Mouse (Mus musculus) liver, embryonic 11.5 days (tissue): ENCODE results near the gene Tle6. TPM values are rescaled to one million over a fixed set of nuclear protein-coding genes. Genes with fewer than 3 reads are reported as not detected.

Source experiments
- ATAC-seq: fragments of 200-750 bp; cut with Nextera tagmentation; replicated peaks from 2 replicates; pipeline ENCODE4 v1.8.0; 2017; ENCODE audit warnings: moderate number of reproducible peaks, mild to moderate bottlenecking, moderate TSS enrichment, moderate library complexity; ENCODE audit not compliant: low FRiP score
- DNase-seq: peaks from one replicate; pipeline ENCODE4 v3.0.0-alpha.2; 2017; ENCODE audit warnings: low spot score
- H3K27ac ChIP-seq: fragments of 300-500 bp; sonication (generic); 2 replicates; pipeline ENCODE4 v1.5.1; 2014; ENCODE audit warnings: mild to moderate bottlenecking, low read depth, low read length, control low read depth
- H3K27me3 ChIP-seq: fragments of 300-500 bp; sonication (generic); replicated peaks from 2 replicates; pipeline ENCODE4 v1.6.1; 2014; ENCODE audit warnings: low read length, mixed read lengths; ENCODE audit not compliant: control insufficient read depth, insufficient read depth
- H3K36me3 ChIP-seq: fragments of 300-500 bp; sonication (generic); 2 replicates; pipeline ENCODE4 v1.6.1; 2014; ENCODE audit warnings: mild to moderate bottlenecking, low read length, moderate library complexity, mixed read lengths; ENCODE audit not compliant: control insufficient read depth, insufficient read depth
- H3K4me1 ChIP-seq: fragments of 300-500 bp; sonication (generic); replicated peaks from 2 replicates; pipeline ENCODE4 v1.6.1; 2014; ENCODE audit warnings: low read length, mixed read lengths; ENCODE audit not compliant: control insufficient read depth, insufficient read depth
- H3K4me2 ChIP-seq: fragments of 300-500 bp; sonication (generic); 2 replicates; pipeline ENCODE4 v1.6.1; 2014; ENCODE audit warnings: mild to moderate bottlenecking, control low read depth, moderate library complexity
- H3K4me3 ChIP-seq: fragments of 300-500 bp; sonication (generic); 2 replicates; pipeline ENCODE4 v1.5.1; 2014; ENCODE audit warnings: low read depth, low read length, control low read depth
- H3K9ac ChIP-seq: fragments of 300-500 bp; sonication (generic); 2 replicates; pipeline ENCODE4 v1.6.1; 2014; ENCODE audit warnings: low read depth, low read length, control low read depth
- H3K9me3 ChIP-seq: fragments of 300-500 bp; sonication (generic); 2 replicates; pipeline ENCODE4 v1.6.1; 2016; ENCODE audit warnings: low read length, inconsistent platforms, mixed read lengths; ENCODE audit not compliant: control insufficient read depth
- WGBS: fragments of 180-500 bp; shearing (Covaris S2); extraction: QIAGEN DNeasy Blood & Tissue Kit; methylation state at CpG from one replicate; pipeline ENCODE4 v1.1.7; 2014; 5-methylcytosine and 5-hydroxymethylcytosine counted together
- polyA plus RNA-seq: library from polyadenylated mRNA; unstranded; fragments of >200 nt; fragmentation: Nextera tagmentation; extraction: Ambion mirVana; gene quantifications from 2 replicates; pipeline ENCODE4 v1.2.1, GENCODE M21; 2014

Tle6 gene
- polyA plus RNA-seq, 1 experiment from 2014 or later, result 16.7 TPM

- 0 out of 2 replicates have a peak, but pooled peaks have one; percentile 0 for ATAC-seq
- 6% methylated on average over 9 of the region's 9 CpGs for WGBS
- Histone ChIP-seq H3K27ac (no peak overlapping the region; the same call in 1 of the 2 replicates), H3K9ac (no peak overlapping the region), H3K4me3 (peak overlapping the region; percentile 11; the same call in 1 of the 2 replicates), H3K36me3 (no peaks in the 10 kb centered on the region), H3K4me1 (peaks cover 61% of the 10 kb centered on the region), H3K9me3 (no peaks in the 10 kb centered on the region), H3K27me3 (peaks cover 28% of the 10 kb centered on the region), H3K4me2 (peak overlapping the region; percentile 97)
- DNase-seq, result no peak
Observed at GRCm38 (mm10) chr10:81572133-81572671, 28.7 kb downstream of the Tle6 start.

GRCm38 (mm10) chr10:81571501-81571876 lies 29.4 kb downstream of the Tle6 start:
- Histone ChIP-seq H3K4me1 (peaks cover 61% of the 10 kb centered on the region), H3K4me3 (peak overlapping the region; percentile 52), H3K27me3 (peaks cover 22% of the 10 kb centered on the region), H3K4me2 (peak overlapping the region; percentile 97), H3K27ac (peak overlapping the region; percentile 76), H3K9me3 (no peaks in the 10 kb centered on the region), H3K9ac (peak overlapping the region; percentile 42), H3K36me3 (0 out of 2 replicates have a peak, but pooled peaks cover 2% of the 10 kb centered on the region)
- ATAC-seq (peak; percentile 88), DNase-seq (peak; percentile 91)
- under 1% methylated on average over 18 of the region's 18 CpGs for WGBS

- DNase-seq (peak; percentile 94), ATAC-seq (peak; percentile 47)
- H3K9me3 ChIP-seq, result no peaks in the 10 kb centered on the region
- H3K9ac ChIP-seq, result peak overlapping the region; percentile 42
- H3K27me3 ChIP-seq, result peaks cover 18% of the 10 kb centered on the region
- H3K4me3 ChIP-seq, result peak overlapping the region; percentile 52
- peak overlapping the region; percentile 97 for H3K4me2 ChIP-seq
- peak overlapping the region; percentile 76 for H3K27ac ChIP-seq
- under 1% methylated on average over 34 of the region's 34 CpGs for WGBS
- H3K36me3 ChIP-seq, result peaks cover 6% of the 10 kb centered on the region
- H3K4me1 ChIP-seq, result peaks cover 64% of the 10 kb centered on the region
Observed at GRCm38 (mm10) chr10:81570831-81571500, 29.9 kb downstream of the Tle6 start.

- H3K9me3 ChIP-seq, result no peaks in the 10 kb centered on the region
- peak overlapping the region; percentile 41 for H3K9ac ChIP-seq
- H3K36me3 ChIP-seq, result peaks cover 12% of the 10 kb centered on the region
- peaks cover 61% of the 10 kb centered on the region for H3K4me1 ChIP-seq
- no peak for DNase-seq
- no peak for ATAC-seq
- peak overlapping the region; percentile 97 for H3K4me2 ChIP-seq
- peaks cover 18% of the 10 kb centered on the region for H3K27me3 ChIP-seq
- H3K27ac ChIP-seq, result peak overlapping the region; percentile 71
- 8% methylated on average over 10 of the region's 11 CpGs for WGBS
- H3K4me3 ChIP-seq, result peak overlapping the region; percentile 52
Observed at GRCm38 (mm10) chr10:81570238-81570800, 30.6 kb downstream of the Tle6 start.

GRCm38 (mm10) chr10:81569507-81570237 lies 31.2 kb downstream of the Tle6 start:
- WGBS, result 57% methylated on average over 9 of the region's 9 CpGs
- H3K9me3 ChIP-seq, result no peaks in the 10 kb centered on the region
- H3K27ac ChIP-seq, result peak overlapping the region; percentile 71; the same call in 1 of the 2 replicates
- H3K4me1 ChIP-seq, result peaks cover 64% of the 10 kb centered on the region
- DNase-seq, result no peak
- no peak for ATAC-seq
- no peak overlapping the region for H3K4me3 ChIP-seq
- no peak overlapping the region; the same call in 1 of the 2 replicates for H3K4me2 ChIP-seq
- no peak overlapping the region for H3K9ac ChIP-seq
- peaks cover 18% of the 10 kb centered on the region for H3K36me3 ChIP-seq
- peaks cover 14% of the 10 kb centered on the region for H3K27me3 ChIP-seq

- ATAC-seq, result no peak
- Histone ChIP-seq H3K9ac (no peak overlapping the region; the same call in 1 of the 2 replicates), H3K4me2 (peak overlapping the region; percentile 31; the same call in 1 of the 2 replicates), H3K4me3 (no peak overlapping the region), H3K9me3 (no peaks in the 10 kb centered on the region), H3K27me3 (peaks cover 9% of the 10 kb centered on the region), H3K36me3 (peaks cover 18% of the 10 kb centered on the region), H3K4me1 (peaks cover 64% of the 10 kb centered on the region), H3K27ac (peak overlapping the region; percentile 35; the same call in 1 of the 2 replicates)
- DNase-seq, result peak; percentile 65
- 21% methylated on average over 16 of the region's 16 CpGs for WGBS
Observed at GRCm38 (mm10) chr10:81568381-81569191, 32.3 kb downstream of the Tle6 start.

- H3K4me1 ChIP-seq, result peaks cover 69% of the 10 kb centered on the region
- H3K27ac ChIP-seq, result no peak overlapping the region
Observed at GRCm38 (mm10) chr10:81565257-81566228, 35.3 kb downstream of the Tle6 start.

More at GRCm38 (mm10) chr10:81565257-81566228, 35.3 kb downstream of the Tle6 start:
- 53% methylated on average over 20 of the region's 20 CpGs for WGBS
- Histone ChIP-seq H3K4me3 (no peak overlapping the region), H3K9me3 (no peaks in the 10 kb centered on the region), H3K36me3 (peaks cover 25% of the 10 kb centered on the region), H3K27me3 (peaks cover 2% of the 10 kb centered on the region), H3K4me2 (no peak overlapping the region), H3K9ac (no peak overlapping the region; the same call in 1 of the 2 replicates)
- DNase-seq (no peak), ATAC-seq (no peak)
